Mouse (Mus musculus) neural tube, embryonic 12.5 days (tissue): ENCODE data around the gene Anp32e. TPM values are rescaled to one million over a fixed set of nuclear protein-coding genes. Genes with fewer than 3 reads are reported as not detected.
"Not testable (repeated sequence)": the region's sequence is repeated elsewhere in the genome, so short reads cannot be mapped to it uniquely, and the experiment has no call there.

ENCODE experiments used
- ATAC-seq: fragments of 200-750 bp; cut with Nextera tagmentation; 2 replicates; pipeline ENCODE4 v1.8.0; 2017; ENCODE audit warnings: low read depth, mild to moderate bottlenecking, moderate TSS enrichment, moderate library complexity; ENCODE audit not compliant: low FRiP score
- H3K27ac ChIP-seq: fragments of 300-500 bp; sonication (generic); 2 replicates; pipeline ENCODE4 v1.5.1; 2016
- H3K27me3 ChIP-seq: fragments of 300-500 bp; sonication (generic); replicated peaks from 2 replicates; pipeline ENCODE4 v1.6.1; 2016; ENCODE audit warnings: mild to moderate bottlenecking
- H3K36me3 ChIP-seq: fragments of 300-500 bp; sonication (generic); 2 replicates; pipeline ENCODE4 v1.6.1; 2016; ENCODE audit warnings: mild to moderate bottlenecking
- H3K4me1 ChIP-seq: fragments of 300-500 bp; sonication (generic); 2 replicates; pipeline ENCODE4 v1.6.1; 2016
- H3K4me2 ChIP-seq: fragments of 300-500 bp; sonication (generic); replicated peaks from 2 replicates; pipeline ENCODE4 v1.6.1; 2016; ENCODE audit warnings: mild to moderate bottlenecking
- H3K4me3 ChIP-seq: fragments of 300-500 bp; sonication (generic); 2 replicates; pipeline ENCODE4 v1.5.1; 2016
- H3K9ac ChIP-seq: fragments of 300-500 bp; sonication (generic); 2 replicates; pipeline ENCODE4 v1.6.1; 2016; ENCODE audit warnings: mild to moderate bottlenecking
- H3K9me3 ChIP-seq: fragments of 300-500 bp; sonication (generic); 2 replicates; pipeline ENCODE4 v1.6.1; 2016; ENCODE audit warnings: mild to moderate bottlenecking
- WGBS: fragments of 180-500 bp; shearing (Covaris S2); methylation state at CpG from one replicate; pipeline ENCODE4 v1.1.7; 2016; 5-methylcytosine and 5-hydroxymethylcytosine counted together
- polyA plus RNA-seq: library from polyadenylated mRNA; unstranded; fragments of >200 nt; fragmentation: Nextera tagmentation; extraction: Ambion mirVana; gene quantifications from 2 replicates; pipeline ENCODE4 v1.2.1, GENCODE M21; 2016

Anp32e gene
- polyA plus RNA-seq, 1 experiment from 2014 or later: 278 TPM

- ATAC-seq: no peak
- H3K9ac ChIP-seq: no peak overlapping the region
- H3K4me1 ChIP-seq: no peaks in the 10 kb centered on the region
- H3K9me3 ChIP-seq: no peaks in the 10 kb centered on the region
- no peak overlapping the region for H3K27ac ChIP-seq
- H3K36me3 ChIP-seq: no peaks in the 10 kb centered on the region
- H3K4me2 ChIP-seq: no peak overlapping the region
- H3K4me3 ChIP-seq: no peak overlapping the region
- no peaks in the 10 kb centered on the region for H3K27me3 ChIP-seq
These were observed 24.0 kb downstream of the Anp32e start for GRCm38 (mm10) chr3:95953023-95953422.

GRCm38 (mm10) chr3:95953522-95953921, 24.5 kb downstream of the Anp32e start:
- no peaks in the 10 kb centered on the region for H3K36me3 ChIP-seq
- no peaks in the 10 kb centered on the region for H3K9me3 ChIP-seq
- WGBS: 70% methylated on average over 3 of the region's 3 CpGs
- H3K9ac ChIP-seq: no peak overlapping the region
- H3K4me3 ChIP-seq: no peak overlapping the region
- H3K27me3 ChIP-seq: no peaks in the 10 kb centered on the region
- H3K27ac ChIP-seq: no peak overlapping the region
- no peak for ATAC-seq
- H3K4me2 ChIP-seq: no peak overlapping the region
- H3K4me1 ChIP-seq: no peaks in the 10 kb centered on the region

- H3K4me1 ChIP-seq, H3K4me3 ChIP-seq, H3K9me3 ChIP-seq, H3K27me3 ChIP-seq, H3K27ac ChIP-seq, H3K36me3 ChIP-seq, ATAC-seq, H3K9ac ChIP-seq, H3K4me2 ChIP-seq: not testable (repeated sequence)
- WGBS: 88% methylated on average over 12 of the region's 12 CpGs
These were observed 25.7 kb downstream of the Anp32e start for GRCm38 (mm10) chr3:95954648-95955173.

- no peaks in the 10 kb centered on the region for H3K4me1 ChIP-seq
- no peak for ATAC-seq
- no peak overlapping the region for H3K9ac ChIP-seq
- no peaks in the 10 kb centered on the region for H3K36me3 ChIP-seq
- WGBS: 94% methylated on average over 5 of the region's 5 CpGs
- no peak overlapping the region for H3K27ac ChIP-seq
- no peak overlapping the region for H3K4me2 ChIP-seq
- H3K4me3 ChIP-seq: no peak overlapping the region
- H3K27me3 ChIP-seq: no peaks in the 10 kb centered on the region
- H3K9me3 ChIP-seq: no peaks in the 10 kb centered on the region
These were observed 26.3 kb downstream of the Anp32e start for GRCm38 (mm10) chr3:95955318-95955717.

GRCm38 (mm10) chr3:95957359-95958148, 28.5 kb downstream of the Anp32e start:
- 75% methylated on average over 8 of the region's 8 CpGs for WGBS
- Histone ChIP-seq H3K27ac (no peak overlapping the region), H3K36me3 (no peaks in the 10 kb centered on the region), H3K27me3 (no peaks in the 10 kb centered on the region), H3K4me1 (no peaks in the 10 kb centered on the region), H3K4me3 (no peak overlapping the region), H3K9me3 (no peaks in the 10 kb centered on the region), H3K9ac (no peak overlapping the region), H3K4me2 (no peak overlapping the region)
- no peak for ATAC-seq

- H3K9me3 ChIP-seq: no peaks in the 10 kb centered on the region
- 80% methylated on average over 5 of the region's 5 CpGs for WGBS
- H3K4me2 ChIP-seq: no peak overlapping the region
- no peak overlapping the region for H3K4me3 ChIP-seq
- no peak overlapping the region for H3K27ac ChIP-seq
- H3K27me3 ChIP-seq: no peaks in the 10 kb centered on the region
- ATAC-seq: no peak
- no peaks in the 10 kb centered on the region for H3K4me1 ChIP-seq
- no peaks in the 10 kb centered on the region for H3K36me3 ChIP-seq
- 0 out of 2 replicates have a peak overlapping the region, but pooled peaks have one; percentile 13 for H3K9ac ChIP-seq
These were observed 30.0 kb downstream of the Anp32e start for GRCm38 (mm10) chr3:95959082-95959481.

- no peaks in the 10 kb centered on the region for H3K36me3 ChIP-seq
- 98% methylated on average over 1 of the region's 1 CpGs for WGBS
- no peaks in the 10 kb centered on the region for H3K9me3 ChIP-seq
- ATAC-seq: no peak
- H3K27ac ChIP-seq: no peak overlapping the region
- no peak overlapping the region for H3K9ac ChIP-seq
- no peaks in the 10 kb centered on the region for H3K27me3 ChIP-seq
- no peaks in the 10 kb centered on the region for H3K4me1 ChIP-seq
- H3K4me3 ChIP-seq: no peak overlapping the region
- no peak overlapping the region for H3K4me2 ChIP-seq
These were observed 30.8 kb downstream of the Anp32e start for GRCm38 (mm10) chr3:95959807-95960206.

- not testable (repeated sequence) for H3K4me2 ChIP-seq, H3K27me3 ChIP-seq, H3K4me3 ChIP-seq, H3K9ac ChIP-seq, H3K9me3 ChIP-seq, ATAC-seq, H3K27ac ChIP-seq, H3K4me1 ChIP-seq, H3K36me3 ChIP-seq
- 89% methylated on average over 8 of the region's 8 CpGs for WGBS
These were observed 33.1 kb downstream of the Anp32e start for GRCm38 (mm10) chr3:95962182-95962581.

GRCm38 (mm10) chr3:95963230-95963629, 34.2 kb downstream of the Anp32e start:
- Histone ChIP-seq H3K9me3 (no peaks in the 10 kb centered on the region), H3K27me3 (no peaks in the 10 kb centered on the region), H3K4me3 (no peak overlapping the region), H3K36me3 (no peaks in the 10 kb centered on the region), H3K27ac (no peak overlapping the region), H3K4me1 (0 out of 2 replicates have a peak, but pooled peaks cover 3% of the 10 kb centered on the region), H3K9ac (no peak overlapping the region), H3K4me2 (no peak overlapping the region)
- ATAC-seq: no peak
- WGBS: 52% methylated on average over 2 of the region's 2 CpGs

- Histone ChIP-seq H3K27ac (no peak overlapping the region), H3K9me3 (no peaks in the 10 kb centered on the region), H3K27me3 (no peaks in the 10 kb centered on the region), H3K4me3 (no peak overlapping the region), H3K9ac (no peak overlapping the region), H3K4me2 (no peak overlapping the region), H3K4me1 (0 out of 2 replicates have a peak, but pooled peaks cover 3% of the 10 kb centered on the region), H3K36me3 (no peaks in the 10 kb centered on the region)
- WGBS: 55% methylated on average over 4 of the region's 4 CpGs
- ATAC-seq: no peak
These were observed 34.6 kb downstream of the Anp32e start for GRCm38 (mm10) chr3:95963681-95964080.

- Histone ChIP-seq H3K4me1 (0 out of 2 replicates have a peak, but pooled peaks cover 3% of the 10 kb centered on the region), H3K9me3 (no peaks in the 10 kb centered on the region), H3K36me3 (no peaks in the 10 kb centered on the region), H3K27me3 (no peaks in the 10 kb centered on the region), H3K4me2 (peak overlapping the region; percentile 45), H3K27ac (no peak overlapping the region), H3K4me3 (no peak overlapping the region), H3K9ac (no peak overlapping the region)
- ATAC-seq: no peak
- 13% methylated on average over 7 of the region's 7 CpGs for WGBS
These were observed 36.7 kb downstream of the Anp32e start for GRCm38 (mm10) chr3:95965518-95966451.

- H3K27me3 ChIP-seq: no peaks in the 10 kb centered on the region
- no peak overlapping the region for H3K4me2 ChIP-seq
- no peak overlapping the region for H3K27ac ChIP-seq
- no peak overlapping the region for H3K9ac ChIP-seq
- no peaks in the 10 kb centered on the region for H3K9me3 ChIP-seq
- 79% methylated on average over 1 of the region's 1 CpGs for WGBS
- peaks cover 20% of the 10 kb centered on the region; the same call in 1 of the 2 replicates for H3K4me1 ChIP-seq
- no peaks in the 10 kb centered on the region for H3K36me3 ChIP-seq
- ATAC-seq: no peak
- H3K4me3 ChIP-seq: no peak overlapping the region
These were observed 40.2 kb downstream of the Anp32e start for GRCm38 (mm10) chr3:95969277-95969676.
